Mouse (Mus musculus) olfactory bulb, adult 2 months (tissue): ENCODE data around the gene Olfr1246. TPM values are rescaled to one million over a fixed set of nuclear protein-coding genes. Genes with fewer than 3 reads are reported as not detected.
"Not testable (repeated sequence)": the region's sequence is repeated elsewhere in the genome, so short reads cannot be mapped to it uniquely, and the experiment has no call there.

ENCODE experiments used
- H3K27ac ChIP-seq: fragments of 200-500 bp; 2 replicates; pipeline ENCODE4 v1.5.1; 2012; ENCODE audit warnings: low read depth, low read length; ENCODE audit not compliant: insufficient read depth
- H3K4me1 ChIP-seq: fragments of 200-500 bp; 2 replicates; pipeline ENCODE4 v1.6.1; 2012; ENCODE audit warnings: low read length; ENCODE audit not compliant: control insufficient read depth, insufficient read depth
- H3K4me3 ChIP-seq: fragments of 200-500 bp; 2 replicates; pipeline ENCODE4 v1.5.1; 2012; ENCODE audit warnings: mild to moderate bottlenecking, low read depth, low read length, moderate library complexity; ENCODE audit not compliant: insufficient read depth
- CTCF ChIP-seq: fragments of 200-500 bp; IDR thresholded peaks from 2 replicates; pipeline ENCODE4 v1.5.1; 2012; ENCODE audit warnings: low read depth, mild to moderate bottlenecking, low read length, moderate library complexity; ENCODE audit not compliant: insufficient read depth
- POLR2A ChIP-seq: fragments of 200-500 bp; IDR thresholded peaks from 2 replicates; pipeline ENCODE4 v1.6.1; 2012; ENCODE audit warnings: mild to moderate bottlenecking, low read depth, low read length, moderate library complexity; ENCODE audit not compliant: insufficient read depth
- WGBS: fragments of 180-500 bp; shearing (Covaris S2); methylation state at CpG from one replicate; pipeline ENCODE4 v1.1.7; 2018; 5-methylcytosine and 5-hydroxymethylcytosine counted together
- polyA plus RNA-seq: library from polyadenylated mRNA; stranded (reverse); fragments of >200 nt; gene quantifications from 2 replicates; pipeline ENCODE4 v1.2.4, GENCODE M21; 2012; ENCODE audit warnings: low replicate concordance; ENCODE audit not compliant: missing spikeins, insufficient read depth, insufficient read length

Olfr1246 gene
- not detected in 2 replicates for polyA plus RNA-seq

- 83% methylated on average over 2 of the region's 2 CpGs for WGBS
- no peak for TF ChIP-seq POLR2A
- no peak for TF ChIP-seq CTCF
- H3K4me1 ChIP-seq: no peaks in the 10 kb centered on the region
- H3K4me3 ChIP-seq: no peak within 1 kb of the TSS
- no peak within 1 kb of the TSS for H3K27ac ChIP-seq
These were observed at the start of gene Olfr1246 for GRCm38 (mm10) chr2:89593057-89593456. Gene Olfr1246 (minus strand): TSS chr2:89593157.

DNA sequence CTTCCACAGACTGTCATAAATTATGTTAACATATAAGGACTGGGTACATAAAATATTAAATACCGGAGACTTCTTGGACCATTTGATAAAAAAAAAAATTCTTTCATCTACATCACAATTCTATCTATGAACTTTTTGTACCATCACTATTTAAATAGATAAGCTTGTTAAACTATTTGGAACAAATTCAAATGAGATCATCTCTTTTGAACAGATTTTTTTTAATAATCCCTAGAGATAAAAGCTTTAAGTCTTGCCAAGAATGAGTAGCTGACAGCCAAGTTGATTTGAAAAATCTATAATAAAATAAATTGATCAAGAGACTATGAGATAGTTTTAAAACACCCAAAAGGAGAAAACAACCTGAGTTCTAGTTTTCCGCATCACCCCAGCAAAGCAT is 41.9 kb upstream of the Olfr1246 start, which contains the start of gene Olfr1249:
TSS of gene Olfr1249 (minus strand) at position 101 of the 400 bp plus-strand sequence.
- TF ChIP-seq POLR2A (no peak), CTCF (no peak)
- no peaks in the 10 kb centered on the region for H3K4me1 ChIP-seq
- H3K27ac ChIP-seq: no peak within 1 kb of the TSS
- no peak within 1 kb of the TSS for H3K4me3 ChIP-seq
- 90% methylated on average over 2 of the region's 2 CpGs for WGBS

DNA sequence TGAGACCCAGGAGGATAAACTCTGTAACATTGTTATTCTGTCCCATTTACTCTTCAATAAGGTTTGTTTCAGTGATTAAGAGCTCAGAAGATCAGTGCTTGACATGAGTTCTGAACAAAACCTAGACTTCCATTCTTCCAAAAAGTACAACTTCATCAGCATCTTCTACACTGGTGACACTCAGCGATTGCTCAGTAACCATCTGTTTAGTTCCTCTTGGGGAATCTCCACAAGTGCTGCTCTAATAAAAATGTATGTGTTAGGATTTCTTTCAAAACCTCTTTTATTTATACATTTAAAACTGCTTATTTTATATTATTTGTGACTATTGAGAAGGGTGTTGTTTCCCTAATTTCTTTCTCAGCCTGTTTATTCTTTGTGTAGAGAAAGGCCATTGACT is 25.2 kb upstream of the Olfr1246 start, which contains the start of gene Olfr1248:
TSS of gene Olfr1248 (minus strand) at position 101 of the 400 bp plus-strand sequence.
- WGBS: 95% methylated on average over 1 of the region's 1 CpGs

GRCm38 (mm10) chr2:89614030-89614429 is 21.1 kb upstream of the Olfr1246 start, which contains the start of gene Olfr1247:
Gene Olfr1247 (minus strand): TSS chr2:89614130.
- Histone ChIP-seq H3K4me3 (no peak within 1 kb of the TSS), H3K4me1 (no peaks in the 10 kb centered on the region), H3K27ac (no peak within 1 kb of the TSS)
- WGBS: 98% methylated on average over 2 of the region's 2 CpGs
- no peak for TF ChIP-seq CTCF
- no peak for TF ChIP-seq POLR2A

More for the DNA sequence above, 25.2 kb upstream of the Olfr1246 start, which contains the start of gene Olfr1248:
- not testable (repeated sequence) for H3K4me1 ChIP-seq, H3K27ac ChIP-seq, H3K4me3 ChIP-seq

- Histone ChIP-seq H3K4me3 (no peak within 1 kb of the TSS), H3K27ac (no peak within 1 kb of the TSS), H3K4me1 (no peaks in the 10 kb centered on the region)
- WGBS: 87% methylated on average over 1 of the region's 1 CpGs
- no peak for TF ChIP-seq POLR2A
- no peak for TF ChIP-seq CTCF
These were observed 14.6 kb downstream of the Olfr1246 start, which contains the start of gene Olfr1245 for GRCm38 (mm10) chr2:89578347-89578746. Gene Olfr1245 (minus strand): TSS chr2:89578447.

GRCm38 (mm10) chr2:89562706-89563105 is 30.3 kb downstream of the Olfr1246 start:
- H3K4me3 ChIP-seq, H3K4me1 ChIP-seq, H3K27ac ChIP-seq: not testable (repeated sequence)
- WGBS: 58% methylated on average over 2 of the region's 2 CpGs

- WGBS: 55% methylated on average over 2 of the region's 2 CpGs
- no peak overlapping the region for H3K27ac ChIP-seq
- no peaks in the 10 kb centered on the region for H3K4me1 ChIP-seq
- no peak overlapping the region for H3K4me3 ChIP-seq
- TF ChIP-seq POLR2A: no peak
- TF ChIP-seq CTCF: no peak
These were observed 48.4 kb downstream of the Olfr1246 start for GRCm38 (mm10) chr2:89544516-89544915.

GRCm38 (mm10) chr2:89539923-89540322 is 53.0 kb downstream of the Olfr1246 start:
- H3K27ac ChIP-seq: no peak overlapping the region
- TF ChIP-seq POLR2A (no peak), CTCF (no peak)
- no peak overlapping the region for H3K4me3 ChIP-seq
- H3K4me1 ChIP-seq: no peaks in the 10 kb centered on the region
- 72% methylated on average over 1 of the region's 1 CpGs for WGBS

Other genes with a start within 250 kb of the Olfr1246 start
- gene Olfr1234, start 228.3 kb downstream of the Olfr1246 start, polyA plus RNA-seq: not detected in 2 replicates
- gene Olfr1238, start 183.5 kb downstream of the Olfr1246 start, polyA plus RNA-seq: not detected in 2 replicates
- gene Olfr1239, start 172.8 kb downstream of the Olfr1246 start, polyA plus RNA-seq: not detected in 2 replicates
- gene Olfr1240, start 150.2 kb downstream of the Olfr1246 start, polyA plus RNA-seq: not detected in 2 replicates
- gene Olfr1241, start 106.0 kb downstream of the Olfr1246 start, polyA plus RNA-seq: not detected in 2 replicates
- not detected in 2 replicates for gene Olfr1242, start 94.8 kb downstream of the Olfr1246 start, polyA plus RNA-seq
- not detected in 2 replicates for gene Olfr1243, start 61.7 kb downstream of the Olfr1246 start, polyA plus RNA-seq
- gene Olfr1245, start 14.7 kb downstream of the Olfr1246 start, polyA plus RNA-seq: not detected in 2 replicates
- gene Olfr1247, start 21.0 kb upstream of the Olfr1246 start, polyA plus RNA-seq: not detected in 2 replicates
- gene Olfr1248, start 25.1 kb upstream of the Olfr1246 start, polyA plus RNA-seq: not detected in 2 replicates
- not detected in 2 replicates for gene Olfr1249, start 41.8 kb upstream of the Olfr1246 start, polyA plus RNA-seq
- gene Olfr1250, start 68.3 kb upstream of the Olfr1246 start, polyA plus RNA-seq: not detected in 2 replicates
- not detected in 2 replicates for gene Olfr1251, start 78.8 kb upstream of the Olfr1246 start, polyA plus RNA-seq
- not detected in 2 replicates for gene Olfr1252, start 131.9 kb upstream of the Olfr1246 start, polyA plus RNA-seq
- gene Olfr1253, start 163.9 kb upstream of the Olfr1246 start, polyA plus RNA-seq: not detected in 2 replicates
- not detected in 2 replicates for gene Olfr1254, start 200.5 kb upstream of the Olfr1246 start, polyA plus RNA-seq
- gene Olfr1255, start 218.9 kb upstream of the Olfr1246 start, polyA plus RNA-seq: not detected in 2 replicates
- not detected in 2 replicates for gene Olfr1256, start 248.4 kb upstream of the Olfr1246 start, polyA plus RNA-seq